In genomic region chrX:66648911-66649620, GRCm38 (mm10) we compare ENCODE assay signal across 8 mouse cellular contexts. TPM values are rescaled to one million over a fixed set of nuclear protein-coding genes. Genes with fewer than 3 reads are reported as not detected.
DNase-seq lines count a peak whose midpoint lies in the region; ATAC-seq and TF ChIP-seq lines count a peak whose summit lies in the region.

Gene Slitrk2 (plus strand): TSS chrX:66649318.

- no peaks in the 10 kb centered on the region for H3K4me1 ChIP-seq in kidney, embryonic 15.5 days
- no peaks in the 10 kb centered on the region for H3K4me1 ChIP-seq in embryonic facial prominence, embryonic 12.5 days
- no peaks in the 10 kb centered on the region; the same call in 1 of the 2 replicates for H3K4me1 ChIP-seq in midbrain, embryonic 16.5 days (ENCODE audit: control insufficient read depth, insufficient read depth, low read length)
- H3K4me1 ChIP-seq in kidney, adult 2 months (ENCODE audit: control insufficient read depth, insufficient read depth, low read length): no peaks in the 10 kb centered on the region

- peak within 1 kb of the TSS; percentile 59 for H3K4me2 ChIP-seq in kidney, embryonic 15.5 days
- H3K4me2 ChIP-seq in embryonic facial prominence, embryonic 12.5 days (replicated peaks): peak within 1 kb of the TSS; percentile 60
- H3K4me2 ChIP-seq in midbrain, embryonic 16.5 days (ENCODE audit: low read length): peak within 1 kb of the TSS; percentile 71

- no peak for TF ChIP-seq POLR2A in kidney, adult 2 months (IDR thresholded peaks at IDR 0.05; ENCODE audit: low read depth, low read length)

- no peak for DNase-seq in kidney, adult 18-20 months
- DNase-seq in layer of hippocampus, adult 18-20 months (ENCODE audit: low spot score in 2 of 2): peak in 1 of 2 experiments; percentile 44
- no peak for DNase-seq in thymus, postnatal 0 days (ENCODE audit: low spot score)
- DNase-seq in kidney, adult 2 months: no peak

- H3K9me3 ChIP-seq in kidney, embryonic 15.5 days (replicated peaks): no peaks in the 10 kb centered on the region
- H3K9me3 ChIP-seq in embryonic facial prominence, embryonic 12.5 days: no peaks in the 10 kb centered on the region
- no peaks in the 10 kb centered on the region for H3K9me3 ChIP-seq in midbrain, embryonic 16.5 days (replicated peaks; ENCODE audit: control insufficient read depth, low read length, poor library complexity, severe bottlenecking)

- ATAC-seq in kidney, embryonic 15.5 days (replicated peaks; ENCODE audit: low FRiP score): peak; percentile 70
- ATAC-seq in embryonic facial prominence, embryonic 12.5 days (ENCODE audit: insufficient number of reproducible peaks, insufficient read depth, low FRiP score, low TSS enrichment): peak; percentile 57
- ATAC-seq in midbrain, embryonic 16.5 days: peak; percentile 63
- no peak for ATAC-seq in CD4-positive, CD25-positive, alpha-beta regulatory T cell, adult 4 months

- H3K9ac ChIP-seq in kidney, embryonic 15.5 days: no peak within 1 kb of the TSS
- peak within 1 kb of the TSS; percentile 4; the same call in 1 of the 2 replicates for H3K9ac ChIP-seq in embryonic facial prominence, embryonic 12.5 days
- H3K9ac ChIP-seq in midbrain, embryonic 16.5 days (ENCODE audit: low read depth, low read length): peak within 1 kb of the TSS; percentile 63

- no peaks in the 10 kb centered on the region for H3K36me3 ChIP-seq in kidney, embryonic 15.5 days
- H3K36me3 ChIP-seq in embryonic facial prominence, embryonic 12.5 days: no peaks in the 10 kb centered on the region
- no peaks in the 10 kb centered on the region for H3K36me3 ChIP-seq in midbrain, embryonic 16.5 days (ENCODE audit: control insufficient read depth, insufficient read depth, low read length)
- H3K36me3 ChIP-seq in kidney, adult 2 months (ENCODE audit: control insufficient read depth, insufficient read depth, low read length): no peaks in the 10 kb centered on the region

- TF ChIP-seq CTCF in kidney, adult 2 months (conservative IDR thresholded peaks at IDR 0.05; ENCODE audit: insufficient read depth, insufficient read length, low read depth, low read length): no peak

- peaks cover 8% of the 10 kb centered on the region; the same call in 1 of the 2 replicates for H3K27me3 ChIP-seq in kidney, embryonic 15.5 days
- H3K27me3 ChIP-seq in embryonic facial prominence, embryonic 12.5 days: no peaks in the 10 kb centered on the region
- H3K27me3 ChIP-seq in midbrain, embryonic 16.5 days (ENCODE audit: control insufficient read depth, insufficient read depth, low read depth, low read length): no peaks in the 10 kb centered on the region
- H3K27me3 ChIP-seq in kidney, adult 2 months (replicated peaks; ENCODE audit: control insufficient read depth, insufficient read depth, low read length): no peaks in the 10 kb centered on the region

- 18% methylated on average over 25 of the region's 25 CpGs for WGBS in kidney, embryonic 15.5 days
- 17% methylated on average over 25 of the region's 25 CpGs for WGBS in embryonic facial prominence, embryonic 12.5 days
- WGBS in midbrain, embryonic 16.5 days: 18% methylated on average over 23 of the region's 25 CpGs
- WGBS in kidney, adult 2 months: 6% methylated on average over 25 of the region's 25 CpGs

- H3K4me3 ChIP-seq in kidney, embryonic 15.5 days (replicated peaks): peak within 1 kb of the TSS; percentile 34
- peak within 1 kb of the TSS; percentile 34 for H3K4me3 ChIP-seq in embryonic facial prominence, embryonic 12.5 days
- H3K4me3 ChIP-seq in midbrain, embryonic 16.5 days (ENCODE audit: low read depth, low read length): peak within 1 kb of the TSS; percentile 42
- no peak within 1 kb of the TSS for H3K4me3 ChIP-seq in kidney, adult 2 months (ENCODE audit: insufficient read depth, low read depth, low read length)

- no peak within 1 kb of the TSS for H3K27ac ChIP-seq in kidney, embryonic 15.5 days
- H3K27ac ChIP-seq in embryonic facial prominence, embryonic 12.5 days: no peak within 1 kb of the TSS
- no peak within 1 kb of the TSS for H3K27ac ChIP-seq in midbrain, embryonic 16.5 days (ENCODE audit: low read length)
- H3K27ac ChIP-seq in kidney, adult 2 months (ENCODE audit: insufficient read depth, low read depth, low read length): no peak within 1 kb of the TSS

RNA-seq across cellular contexts. Expression of gene Slitrk2, which starts in this region (rescaled TPM):
- 0.71 and 0.74 TPM in 2 replicates for polyA plus RNA-seq in kidney, embryonic 15.5 days (2015; fragmentation: Nextera tagmentation; extraction: Ambion mirVana)
- 4.1 TPM in 2 replicates for polyA plus RNA-seq in embryonic facial prominence, embryonic 12.5 days (2016; fragmentation: Nextera tagmentation; extraction: Ambion mirVana)
- total RNA-seq in layer of hippocampus, adult 18-20 months (2021): 10 to 100 TPM; 34.2 to 35.5 TPM
- 10.7 and 10.8 TPM in 2 replicates for polyA plus RNA-seq in midbrain, embryonic 16.5 days (2015; fragmentation: Nextera tagmentation; extraction: Ambion mirVana)
- polyA plus RNA-seq in thymus, postnatal 0 days (2015; fragmentation: Nextera tagmentation; extraction: Ambion mirVana): 0.06 and 0.07 TPM in 2 replicates
- polyA plus RNA-seq in CD4-positive, CD25-positive, alpha-beta regulatory T cell, adult 4 months (2017; shearing (Covaris generic)): not detected
- 0.01 and 0.03 TPM in 2 replicates for polyA plus RNA-seq in kidney, adult 2 months (2012; rRNA removed)

Comparison
In these comparisons a context has a peak if more than half of its experiments do, and no peak if none do; other contexts are left out.
1. Peak in ATAC-seq, H3K4me3 ChIP-seq and H3K4me2 ChIP-seq in kidney, embryonic 15.5 days; RNA of the gene not detected or under 1 TPM.